Mouse (Mus musculus) megakaryocyte, embryonic 14.5 days (primary cell): ENCODE data around the gene Gimd1.

Source experiments
- FLI1 ChIP-seq: IDR thresholded peaks from 2 replicates; pipeline ENCODE4 v1.6.1; 2012; ENCODE audit warnings: low read length, inconsistent platforms, mixed read lengths
- GATA1 ChIP-seq: IDR thresholded peaks from 3 replicates; pipeline ENCODE4 v1.6.1; 2012; ENCODE audit warnings: mixed read lengths, low read length, inconsistent platforms, borderline replicate concordance

DNA sequence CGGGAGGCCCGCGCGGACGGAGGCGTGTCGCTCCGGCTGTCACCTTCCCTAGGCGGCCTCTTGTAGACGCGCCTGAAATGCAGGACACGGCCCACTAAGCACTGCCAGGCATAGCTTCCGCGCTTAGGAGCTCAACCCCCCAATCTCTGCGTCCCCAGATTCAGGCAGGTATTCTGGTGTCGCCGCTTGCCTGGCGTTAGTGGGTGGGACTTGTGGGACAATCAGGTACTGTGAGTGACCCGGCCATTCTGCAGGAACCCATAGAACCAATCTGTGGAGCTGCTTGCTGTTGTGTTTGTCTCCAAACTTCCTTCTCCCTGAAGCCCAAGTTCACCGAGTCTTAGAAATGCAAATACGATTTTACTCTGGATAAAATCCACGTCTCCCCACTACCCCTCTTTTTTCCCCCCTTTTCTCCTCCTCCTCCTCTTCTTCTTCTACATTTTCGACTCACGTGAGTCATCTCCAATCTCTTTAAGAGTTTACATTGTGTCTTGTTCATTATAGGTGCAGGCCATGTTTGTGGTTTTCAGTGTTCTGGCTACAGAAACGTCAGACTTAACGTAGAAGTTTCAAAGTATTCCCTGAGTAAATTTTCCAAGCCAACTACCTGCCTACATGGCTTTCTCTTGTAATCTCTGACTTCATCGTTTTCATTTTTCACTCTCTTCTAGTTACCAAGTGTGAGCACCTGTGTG, 54.8 kb downstream of the Gimd1 start, which contains the start of gene Aimp1:
- TF ChIP-seq FLI1 (no peak), GATA1 (no peak)
